Mouse (Mus musculus): ENCODE measurements around the gene St6galnac3.

The St6galnac3 gene

DNA sequence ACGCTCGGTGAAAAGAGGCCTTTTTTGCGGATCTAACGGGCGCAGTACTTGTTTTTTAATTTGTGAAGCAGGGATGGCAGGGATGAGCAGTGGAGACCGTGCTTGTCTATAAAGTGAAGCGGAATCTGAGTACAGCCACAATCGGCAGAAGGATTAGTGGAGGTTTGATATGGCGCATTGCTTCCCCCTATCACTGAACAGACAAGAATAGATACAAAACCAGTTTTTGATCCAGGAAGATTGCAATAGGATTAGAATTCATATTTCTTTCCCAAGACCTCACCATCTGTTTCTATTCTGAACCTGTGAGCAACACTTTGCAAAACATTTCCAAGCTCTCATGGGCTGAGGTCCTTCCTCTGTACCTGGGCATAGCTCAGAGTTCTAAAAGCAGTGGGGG, 488.7 kb downstream of the St6galnac3 start:
- DNase-seq (ENCODE audit: low spot score in 2 of 2): no peak

DNA sequence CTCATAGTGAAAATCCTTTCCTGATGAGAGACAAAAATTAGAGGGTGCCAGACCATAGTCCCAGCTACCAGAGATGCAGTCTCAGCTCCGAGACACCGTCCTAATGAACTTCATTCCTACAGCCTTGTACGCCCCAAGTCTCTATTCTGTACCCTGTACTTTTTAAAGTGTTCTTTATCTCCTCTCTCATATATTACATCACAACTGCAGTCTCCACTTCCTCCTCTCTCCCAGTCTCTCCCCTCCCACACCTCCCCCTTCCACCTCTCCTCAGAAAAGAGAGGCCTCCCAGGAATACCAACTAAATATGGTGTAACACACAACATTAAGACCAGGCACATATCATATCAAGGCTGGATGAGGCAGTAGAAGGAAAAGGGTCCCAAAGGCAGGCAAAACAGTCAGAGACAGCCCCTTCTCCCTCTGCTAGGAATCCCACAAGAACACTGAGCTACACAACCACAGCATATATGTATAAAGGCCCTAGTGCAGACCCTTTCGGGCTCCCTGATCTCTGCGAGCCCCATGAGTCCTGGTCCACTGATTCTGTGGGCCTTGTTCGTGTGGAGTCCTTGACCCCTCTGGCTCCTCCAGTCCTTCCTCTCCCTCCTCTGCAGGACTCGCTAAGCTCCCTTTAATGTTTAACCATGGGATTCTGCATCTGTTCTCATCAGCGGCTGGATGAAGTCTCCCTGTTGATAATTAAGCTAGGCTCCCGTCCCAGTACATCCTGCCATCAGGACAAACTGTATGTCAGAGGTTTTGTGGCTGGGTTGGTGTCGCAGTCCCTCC, 502.2 kb downstream of the St6galnac3 start:
- DNase-seq (ENCODE audit: low spot score in 2 of 2): no peak

DNA sequence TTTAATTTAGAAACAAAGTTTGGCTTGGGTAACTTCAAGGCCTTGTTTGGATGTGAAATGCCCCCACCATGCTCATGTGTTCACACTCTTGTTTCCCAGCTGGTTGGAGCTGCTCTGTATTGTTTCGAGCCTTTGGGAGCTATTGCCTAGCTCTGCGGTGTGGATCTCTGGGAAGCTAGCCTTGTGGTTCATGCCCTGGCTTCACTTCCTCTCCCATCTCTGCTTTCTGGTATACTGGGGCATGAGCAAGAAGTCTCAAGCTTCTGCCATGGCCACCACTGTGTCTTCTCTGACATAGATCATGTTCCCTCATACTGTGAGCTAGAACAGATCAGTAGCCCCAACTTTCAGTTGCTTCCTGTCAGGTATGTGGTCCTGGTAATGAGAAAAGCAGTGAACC, 505.6 kb downstream of the St6galnac3 start:
- DNase-seq (ENCODE audit: low spot score in 2 of 2): no peak

DNA sequence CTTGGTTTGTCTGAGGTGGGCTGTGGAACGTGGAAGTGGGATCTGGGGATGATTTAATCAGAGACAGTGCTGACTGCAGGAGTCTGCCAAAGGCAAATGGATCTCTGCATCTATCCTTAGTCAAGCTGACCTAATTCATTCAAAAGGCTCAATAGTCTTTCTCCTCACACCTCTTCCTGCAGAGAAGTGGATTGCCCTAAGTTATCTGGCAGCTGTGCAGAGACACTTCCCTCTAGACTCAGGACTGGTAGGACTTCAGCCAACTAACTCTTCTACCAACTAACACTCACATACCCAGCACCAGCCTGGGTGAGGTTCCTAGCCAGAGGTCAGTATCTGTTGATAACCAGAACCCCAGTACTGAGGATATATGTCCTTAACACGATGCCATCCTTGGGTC, 516.8 kb downstream of the St6galnac3 start:
- DNase-seq (ENCODE audit: low spot score in 2 of 2): no peak

DNA sequence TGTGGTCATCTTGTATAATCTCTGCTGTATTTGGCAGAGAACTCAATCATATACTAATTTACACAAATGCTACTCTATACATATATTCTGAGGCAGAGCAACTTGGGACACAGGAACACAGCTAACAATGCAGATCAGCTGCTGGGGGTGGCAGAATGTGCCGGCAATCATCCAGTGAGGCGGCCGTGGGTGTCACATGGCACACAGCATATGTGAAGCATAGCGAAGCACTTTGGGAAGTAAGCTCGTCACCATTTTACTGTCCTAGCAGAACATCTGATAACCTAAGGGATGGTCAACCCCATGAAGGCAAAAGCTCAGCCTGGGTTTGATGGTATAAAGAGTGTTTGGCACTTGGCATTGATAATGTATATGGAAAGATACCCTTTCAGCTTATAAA, 520.9 kb downstream of the St6galnac3 start:
- no peak for DNase-seq (ENCODE audit: low spot score in 2 of 2)

DNA sequence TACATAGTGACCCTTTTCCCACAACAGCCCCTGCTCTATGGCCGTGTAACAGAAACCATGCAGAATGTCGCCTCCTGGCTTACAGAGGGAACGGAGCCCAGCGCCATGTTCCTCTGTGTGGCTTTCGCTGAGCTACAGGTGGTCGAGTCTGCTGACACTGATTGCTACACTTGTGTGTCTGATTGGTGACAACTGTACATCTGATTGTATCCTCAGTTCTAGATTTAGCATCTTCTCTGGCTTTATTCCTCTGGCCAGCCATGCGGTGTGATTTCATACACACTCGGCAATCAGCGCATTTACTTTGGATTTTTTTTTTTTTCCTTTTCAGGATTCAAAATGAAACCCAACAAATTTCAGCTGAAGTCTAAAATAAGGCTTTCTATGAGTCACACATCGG, 523.1 kb downstream of the St6galnac3 start:
- DNase-seq (ENCODE audit: low spot score in 2 of 2): no peak

DNA sequence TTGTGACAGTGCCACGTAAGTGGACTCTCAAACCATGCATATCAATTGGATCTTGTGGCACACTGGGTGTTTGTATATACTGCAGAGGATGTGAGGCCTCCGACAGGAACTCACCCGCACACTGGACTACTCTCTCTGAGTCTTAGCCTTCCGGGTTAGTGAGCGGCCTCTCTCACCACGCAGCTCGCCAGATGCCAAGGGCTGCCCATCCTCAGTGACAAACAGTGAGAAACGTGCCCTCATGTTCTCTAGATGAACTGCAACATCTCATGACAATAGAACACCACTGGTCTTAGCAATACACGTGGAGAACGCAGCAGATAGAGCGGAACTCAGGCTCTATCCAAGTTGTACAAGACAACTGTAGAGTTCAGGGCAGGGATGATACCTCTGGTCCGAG, 524.2 kb downstream of the St6galnac3 start:
- no peak for DNase-seq (ENCODE audit: low spot score in 2 of 2)

DNA sequence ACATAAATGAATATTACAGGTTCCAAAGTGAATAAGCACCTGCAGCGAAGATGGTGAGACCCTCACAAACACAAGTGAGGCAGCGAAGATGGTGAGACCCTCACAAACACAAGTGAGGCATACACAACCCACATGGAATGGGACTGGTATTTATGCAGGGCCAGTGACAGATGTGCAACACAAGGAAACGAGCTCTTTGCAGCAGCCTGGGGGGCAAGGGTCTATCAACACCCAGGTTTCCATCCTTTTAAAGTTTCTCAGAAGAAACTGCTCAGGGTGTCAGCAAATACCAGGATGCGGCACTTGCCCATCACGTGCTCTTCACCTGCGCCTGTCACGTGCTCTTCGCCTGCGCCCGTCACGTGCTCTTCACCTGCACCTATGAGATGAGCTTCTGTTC, 524.9 kb downstream of the St6galnac3 start:
- DNase-seq (ENCODE audit: low spot score in 2 of 2): no peak

DNA sequence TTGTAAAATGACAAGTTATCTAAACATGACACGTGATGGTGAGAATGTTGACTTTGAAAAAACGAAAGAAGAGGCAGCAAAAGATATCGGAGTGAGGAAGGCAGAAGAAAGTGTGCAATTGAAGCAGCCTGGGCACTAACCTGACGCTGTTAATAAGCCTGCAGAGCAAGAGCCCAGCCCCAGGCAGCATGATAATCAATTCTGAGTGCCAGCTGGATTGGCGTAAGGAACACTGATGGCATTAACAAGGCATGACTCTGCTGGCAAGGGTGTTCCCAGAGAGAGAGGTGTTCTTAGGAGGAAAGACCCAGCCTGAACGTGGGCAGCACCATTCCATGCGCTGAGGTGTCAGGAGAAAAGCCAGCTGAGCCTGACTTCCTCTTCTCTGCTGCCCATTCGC, 525.7 kb downstream of the St6galnac3 start:
- no peak for DNase-seq (ENCODE audit: low spot score in 2 of 2)

DNA sequence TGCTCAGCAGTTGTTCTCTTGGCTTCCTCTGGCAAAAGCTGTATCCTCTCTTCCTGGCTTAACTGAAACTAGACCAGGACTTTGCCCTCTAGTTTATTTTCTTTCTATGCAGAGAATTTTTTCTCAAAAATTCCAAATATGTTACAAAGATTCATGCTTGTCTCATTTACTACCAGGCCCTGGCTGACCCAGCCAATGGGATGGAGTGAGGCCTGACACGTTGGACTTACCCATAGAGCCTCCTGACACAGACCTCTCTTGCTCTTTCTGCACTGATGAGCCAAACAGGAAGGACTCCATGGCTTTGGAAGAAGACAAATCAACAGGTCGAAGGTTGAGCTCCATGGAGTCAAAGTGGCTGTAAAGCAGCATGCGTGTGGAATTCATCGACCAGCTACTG, 526.5 kb downstream of the St6galnac3 start:
- no peak for DNase-seq (ENCODE audit: low spot score in 2 of 2)

DNA sequence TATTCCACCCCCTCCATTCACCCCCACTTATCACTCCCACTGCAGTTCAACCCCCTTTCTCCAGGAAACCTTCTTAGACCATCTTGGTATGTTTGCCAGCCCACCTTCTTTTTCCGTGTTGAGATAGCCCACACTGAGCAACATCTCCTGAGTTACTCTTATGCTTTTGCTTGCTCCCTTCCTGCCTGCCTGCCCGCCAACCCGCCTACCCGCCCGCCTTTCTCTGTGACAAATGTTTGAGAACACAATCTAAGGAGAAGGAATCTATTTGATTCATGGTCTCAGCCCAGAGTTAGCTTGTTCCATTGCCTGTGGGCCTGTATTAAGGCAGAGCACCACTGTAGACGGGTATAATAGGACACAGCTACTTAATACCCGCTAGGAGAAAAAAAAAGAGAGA, 531.9 kb downstream of the St6galnac3 start:
- no peak for DNase-seq (ENCODE audit: low spot score in 2 of 2)

DNA sequence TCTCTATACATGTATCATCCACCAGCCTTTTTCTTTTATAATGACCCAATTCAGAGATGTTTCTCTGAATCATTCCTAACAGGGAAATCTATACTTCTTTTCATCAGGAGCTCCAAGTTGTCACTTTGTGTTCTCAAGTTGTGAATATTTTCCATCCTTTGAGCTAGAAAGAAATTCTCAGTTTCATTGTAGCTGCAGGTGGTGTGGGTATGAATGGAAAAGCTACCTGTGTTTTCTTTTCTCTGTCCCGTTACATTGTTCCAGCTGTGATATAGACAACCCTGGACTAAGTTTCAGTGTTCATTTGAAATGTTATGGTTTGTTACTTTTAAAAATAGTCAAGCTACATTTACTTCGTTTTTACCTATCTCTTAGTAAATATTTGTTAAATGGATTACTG, 534.2 kb downstream of the St6galnac3 start:
- DNase-seq (ENCODE audit: low spot score in 2 of 2): no peak

DNA sequence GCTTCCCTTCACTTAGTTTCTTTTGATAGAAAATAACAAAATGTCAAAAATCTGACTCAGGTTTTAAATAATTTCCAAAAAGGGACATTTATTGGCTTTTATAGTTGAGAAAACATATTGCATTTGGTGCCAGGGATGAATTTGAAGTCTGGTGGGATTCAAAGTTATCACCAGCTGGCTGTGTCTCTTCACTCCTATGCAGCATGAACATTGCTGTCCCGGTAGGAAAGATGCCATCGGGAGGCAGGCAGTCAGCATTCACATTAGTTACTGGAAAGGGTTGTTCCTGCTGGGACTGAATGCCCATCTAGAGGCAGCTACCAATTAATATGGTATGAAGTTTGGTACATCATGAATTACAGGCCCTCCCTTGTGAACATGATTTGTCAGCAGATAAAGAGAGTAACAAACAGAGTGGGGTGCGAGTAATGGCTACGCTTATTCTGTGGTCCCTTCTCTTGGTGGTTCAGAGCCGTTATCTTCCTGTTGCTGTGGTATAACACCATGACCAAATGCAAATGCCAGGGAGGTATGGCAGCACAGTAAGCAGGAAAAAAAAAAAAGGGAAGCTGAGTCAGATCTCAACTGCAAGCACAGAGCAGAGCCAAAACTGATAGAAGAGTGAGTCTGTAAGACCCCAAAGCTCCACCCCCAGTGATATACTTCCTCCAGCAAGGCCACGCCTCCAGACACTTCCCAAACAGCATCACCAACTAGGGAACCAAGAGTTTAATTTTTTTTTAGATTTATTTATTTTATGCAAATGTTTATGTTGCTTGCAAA, 535.1 kb downstream of the St6galnac3 start:
- DNase-seq (ENCODE audit: low spot score in 2 of 2): no peak

DNA sequence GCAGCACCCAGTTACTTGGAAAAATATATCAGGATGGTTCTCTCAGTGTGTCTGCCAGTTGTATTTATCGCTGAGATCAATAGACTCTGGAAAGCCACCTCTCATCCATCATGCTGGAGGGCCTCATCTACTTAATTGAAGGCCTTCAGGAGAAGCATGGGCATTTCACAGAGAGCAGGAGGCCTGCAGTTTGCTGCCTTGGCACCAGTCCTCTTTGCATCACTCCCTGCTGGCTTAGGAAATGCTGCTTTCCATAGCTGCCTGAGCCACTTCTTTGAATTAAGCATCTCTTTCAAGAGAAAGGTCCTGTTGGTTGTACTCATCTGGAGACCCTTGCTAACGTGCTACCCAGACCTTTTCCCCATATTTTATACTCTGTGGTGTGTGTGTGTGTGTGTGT, 536.8 kb downstream of the St6galnac3 start:
- DNase-seq (ENCODE audit: low spot score in 2 of 2): no peak

DNA sequence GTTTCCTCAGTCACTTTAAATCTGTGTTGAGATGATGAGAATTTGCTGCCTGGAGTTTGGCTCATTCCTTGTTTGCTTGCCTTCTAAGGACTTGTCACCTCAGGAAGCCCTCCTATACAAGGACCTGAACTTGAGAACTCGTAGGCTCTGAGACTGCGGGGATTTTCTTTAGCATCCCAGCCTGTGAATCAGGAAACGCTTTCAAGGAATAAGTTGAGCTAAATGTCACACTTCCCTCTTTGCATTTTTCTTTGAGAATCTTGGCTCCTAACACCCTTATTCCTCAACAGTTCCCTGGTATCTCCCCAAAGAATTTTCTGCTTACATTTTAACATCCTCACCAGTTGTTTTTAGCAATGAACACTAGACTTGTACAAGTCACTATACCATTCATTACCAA, 539.9 kb downstream of the St6galnac3 start:
- no peak for DNase-seq (ENCODE audit: low spot score in 2 of 2)

DNA sequence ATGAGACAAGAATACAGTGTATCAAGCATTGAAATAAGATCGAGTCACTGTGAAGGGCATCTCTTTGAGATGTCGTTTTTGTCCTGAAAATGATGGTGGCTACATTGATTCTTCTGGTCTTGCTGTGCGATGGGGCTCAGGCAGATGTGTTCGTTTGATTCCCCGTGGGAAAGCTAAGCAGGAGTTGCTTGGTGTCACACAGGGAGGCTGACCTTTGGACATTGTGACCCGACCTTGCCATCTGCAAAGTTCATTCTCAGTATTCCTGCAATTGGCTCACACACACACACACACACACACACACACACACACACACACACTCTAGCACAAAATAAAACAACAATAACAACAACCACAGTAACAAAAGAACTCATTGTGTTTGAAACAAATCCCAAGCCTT, 543.7 kb downstream of the St6galnac3 start:
- DNase-seq (ENCODE audit: low spot score in 2 of 2): no peak

DNA sequence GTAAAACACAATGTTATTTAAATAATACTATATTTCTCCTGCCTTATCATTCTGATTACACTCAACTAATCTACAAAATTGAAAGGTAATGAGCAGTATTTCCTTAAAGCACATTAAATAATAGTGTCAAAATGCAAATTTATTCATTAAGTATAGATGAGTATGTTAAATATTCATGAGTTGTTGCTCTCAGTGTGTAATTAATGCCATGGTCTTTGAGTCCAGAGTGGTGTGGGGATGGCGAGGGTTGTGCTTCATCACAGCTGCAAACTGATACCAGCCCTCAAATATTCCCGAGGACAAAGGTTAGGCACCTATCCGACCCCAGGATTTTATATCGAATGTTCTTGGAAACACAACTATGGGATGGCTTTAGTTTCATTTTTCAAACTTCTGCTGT, 548.2 kb downstream of the St6galnac3 start:
- DNase-seq (ENCODE audit: low spot score in 2 of 2): no peak

DNA sequence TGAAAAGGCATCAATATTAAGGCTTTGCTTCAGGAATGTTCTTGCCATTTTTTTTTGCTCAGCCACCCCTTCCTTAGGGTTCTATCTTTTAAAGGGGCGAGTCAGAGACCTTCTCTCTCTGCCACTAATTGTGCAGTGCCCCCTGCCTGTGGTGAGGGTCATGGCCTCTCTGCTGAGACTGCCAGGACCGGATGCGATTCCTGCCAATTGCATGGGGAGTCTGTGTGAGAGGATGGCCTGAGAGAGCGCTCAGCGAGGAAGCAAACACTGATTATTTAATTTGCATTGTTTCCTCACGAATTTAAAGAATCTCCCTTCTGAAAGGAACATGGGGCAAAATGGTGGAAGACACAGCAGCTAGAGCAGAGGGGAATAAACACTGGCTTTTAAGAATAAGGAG, 548.6 kb downstream of the St6galnac3 start:
- DNase-seq (ENCODE audit: low spot score in 2 of 2): no peak

DNA sequence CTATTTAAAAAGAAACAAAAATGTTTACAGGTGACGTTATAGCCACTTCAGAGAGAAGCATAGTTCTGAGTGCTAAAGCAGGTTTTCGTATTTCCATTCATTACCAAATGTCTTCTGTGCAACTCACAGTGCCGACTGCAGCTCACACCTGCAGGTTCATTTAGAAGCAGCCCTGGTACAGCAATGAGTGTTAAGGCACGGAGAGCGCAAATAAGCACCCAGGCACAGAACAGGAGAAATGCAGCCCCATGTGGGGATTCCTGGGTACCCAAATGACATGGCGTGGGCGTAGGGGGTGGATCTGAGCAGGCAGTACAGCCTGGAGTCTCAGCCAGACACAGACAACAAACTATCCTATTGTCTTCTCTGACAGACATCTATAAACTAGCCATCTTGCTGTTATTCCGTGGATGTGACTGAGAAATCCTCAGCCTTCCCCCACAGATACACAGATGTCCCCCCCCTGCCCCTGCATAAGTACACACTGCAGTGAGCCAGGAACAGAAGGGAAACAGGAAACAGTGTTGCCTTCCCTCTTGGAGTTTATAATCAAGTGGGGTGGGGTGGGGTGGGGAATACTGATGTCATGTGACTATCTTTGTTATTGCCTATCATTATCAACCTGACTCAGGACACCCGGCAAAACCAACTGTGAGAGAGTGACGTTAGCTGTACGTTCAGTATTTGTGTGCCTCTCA, 550.5 kb downstream of the St6galnac3 start:
- DNase-seq (ENCODE audit: low spot score in 2 of 2): no peak

DNA sequence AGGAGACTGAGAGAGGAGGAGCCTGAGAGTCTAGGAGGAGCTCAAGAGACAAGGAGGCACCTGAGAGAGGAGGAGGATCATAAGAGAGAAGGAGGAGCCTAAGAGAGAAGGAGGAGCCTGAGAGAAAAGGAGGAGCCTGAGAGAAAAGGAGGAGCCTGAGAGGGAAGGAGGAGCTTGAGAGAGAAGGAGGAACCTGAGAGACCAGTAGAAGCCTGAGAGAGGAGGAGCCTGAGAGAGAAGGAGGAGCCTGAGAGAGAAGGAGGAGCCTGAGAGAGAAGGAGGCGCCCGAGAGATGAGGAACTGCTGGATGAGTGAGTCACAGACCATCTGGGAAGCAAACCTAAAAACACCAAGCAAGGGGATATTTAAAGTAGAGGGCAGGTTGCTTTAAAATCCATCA, 551.4 kb downstream of the St6galnac3 start:
- no peak for DNase-seq (ENCODE audit: low spot score in 2 of 2)

DNA sequence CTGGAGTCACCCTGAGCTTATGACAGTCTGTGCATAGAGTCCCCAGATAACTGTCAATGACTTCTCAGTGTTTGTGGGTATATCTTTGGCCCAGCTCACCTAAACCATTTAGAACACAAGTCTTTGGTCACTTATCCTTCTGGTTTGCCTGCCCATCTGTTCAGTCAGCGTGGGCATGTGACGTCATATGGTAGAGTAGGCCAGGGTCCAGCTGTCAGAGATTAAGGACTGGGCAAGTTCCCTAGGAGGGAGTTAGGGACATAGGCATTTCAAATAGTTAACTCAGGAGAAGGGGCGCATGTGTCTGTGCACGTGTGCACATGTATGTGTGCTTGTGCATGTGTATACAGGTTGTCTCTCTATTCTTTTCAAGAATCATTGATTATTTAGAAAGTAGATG, 554.8 kb downstream of the St6galnac3 start:
- no peak for DNase-seq (ENCODE audit: low spot score in 2 of 2)

DNA sequence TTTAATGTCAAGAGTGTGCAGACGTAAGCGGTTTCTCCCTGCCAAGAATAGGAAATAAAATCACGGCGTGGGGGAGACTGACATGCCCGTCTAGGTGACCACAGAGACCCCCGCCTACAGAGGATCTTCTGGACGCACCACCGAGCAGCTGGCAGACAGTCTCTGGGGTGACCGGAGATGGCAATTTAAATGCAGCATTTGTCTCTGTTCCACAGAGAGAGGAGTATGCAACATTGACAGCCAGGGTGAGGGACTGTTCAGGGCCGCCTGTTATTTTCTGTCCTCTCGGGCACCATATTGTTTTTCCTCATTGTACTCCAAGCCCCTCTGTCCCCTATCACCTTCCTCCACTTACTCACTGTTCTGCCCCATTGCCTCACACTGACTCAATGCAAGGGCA, 555.2 kb downstream of the St6galnac3 start:
- no peak for DNase-seq (ENCODE audit: low spot score in 2 of 2)

DNA sequence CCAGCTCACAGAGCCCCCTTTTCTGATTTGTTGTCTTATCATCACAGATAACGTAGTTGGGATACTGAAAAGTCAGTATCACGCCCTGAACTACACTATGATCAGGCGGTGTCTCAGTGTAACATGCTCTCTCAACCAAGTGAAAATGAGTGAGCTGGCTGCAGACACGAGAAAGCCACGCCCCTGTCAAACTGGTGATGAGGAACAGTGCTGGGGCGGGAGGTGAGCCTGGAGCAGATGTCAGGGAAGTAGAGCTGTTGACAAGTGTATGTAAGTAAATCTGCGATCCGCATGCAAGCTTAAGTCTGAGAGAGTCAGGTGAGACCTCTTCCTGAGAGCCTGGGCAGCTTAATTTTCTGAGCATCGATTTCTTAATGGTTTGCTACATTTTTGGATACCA, 563.3 kb downstream of the St6galnac3 start:
- no peak for DNase-seq (ENCODE audit: low spot score in 2 of 2)
